ENCODE assay signal across 6 mouse cellular contexts in the genomic region with DNA sequence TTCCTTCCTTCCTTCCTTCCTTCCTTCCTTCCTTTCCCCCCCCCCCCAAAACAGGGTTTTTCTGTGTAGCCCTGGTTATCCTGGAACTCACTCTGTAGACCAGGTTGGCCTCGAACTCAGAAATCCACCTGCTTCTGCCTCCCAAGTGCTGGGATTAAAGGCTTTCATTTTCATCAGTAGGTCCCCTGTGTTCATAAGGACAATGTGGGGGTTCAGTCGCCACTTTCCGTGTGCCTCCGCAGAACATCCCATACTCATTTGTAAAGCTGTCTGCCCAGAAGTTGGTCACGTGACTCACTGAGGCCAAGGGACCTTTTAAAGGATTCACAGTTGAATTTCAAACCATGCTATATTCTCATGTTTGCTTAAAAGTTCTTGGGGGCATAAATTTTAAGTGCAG.
DNase-seq lines count a peak whose midpoint lies in the region; ATAC-seq and TF ChIP-seq lines count a peak whose summit lies in the region.
"Not testable (repeated sequence)": the region's sequence is repeated elsewhere in the genome, so short reads cannot be mapped to it uniquely, and the experiment has no call there.

No protein-coding gene starts in this region.

- not testable (repeated sequence) for H3K4me3 ChIP-seq in MEL (ENCODE audit: control insufficient read depth in 1 of 2, insufficient read depth in 1 of 2, low read depth in 2 of 2, low read length in 2 of 2); intestine, embryonic 14.5 days (ENCODE audit: low read depth, low read length); limb, embryonic 13.5 days; limb, embryonic 15.5 days; myocyte

- TF ChIP-seq CTCF in MEL (IDR thresholded peaks at IDR 0.05 in 2 of 3, conservative IDR thresholded peaks at IDR 0.05 in 1 of 3; ENCODE audit: control insufficient read depth in 1 of 3, insufficient read depth in 1 of 3, low read depth in 2 of 3, low read length in 3 of 3, poor library complexity in 1 of 3, severe bottlenecking in 1 of 3): not testable (repeated sequence)

- not testable (repeated sequence) for H3K9ac ChIP-seq in MEL (ENCODE audit: control insufficient read depth, low read depth, low read length, poor library complexity, severe bottlenecking); intestine, embryonic 14.5 days (ENCODE audit: low read length); limb, embryonic 13.5 days; limb, embryonic 15.5 days

- not testable (repeated sequence) for TF ChIP-seq POLR2A in MEL (IDR thresholded peaks at IDR 0.05; ENCODE audit: control insufficient read depth in 1 of 2, insufficient read depth in 1 of 2, low read depth in 1 of 2, low read length in 2 of 2, poor library complexity in 1 of 2); myocyte (IDR thresholded peaks at IDR 0.05; ENCODE audit: insufficient read length, low read depth)

- not testable (repeated sequence) for H3K36me3 ChIP-seq in MEL (ENCODE audit: control insufficient read depth in 1 of 2, insufficient read depth in 2 of 2, low read length in 2 of 2); intestine, embryonic 14.5 days (ENCODE audit: control insufficient read depth, insufficient read depth, low read length); limb, embryonic 13.5 days; limb, embryonic 15.5 days; myocyte (ENCODE audit: control insufficient read depth, insufficient read depth)

- not testable (repeated sequence) for TF ChIP-seq RAD21 in MEL (IDR thresholded peaks at IDR 0.05; ENCODE audit: low read depth, low read length)

- not testable (repeated sequence) for H3ac ChIP-seq in myocyte (ENCODE audit: control insufficient read depth, insufficient read length)

- H3K27me3 ChIP-seq in MEL (ENCODE audit: control insufficient read depth in 1 of 2, insufficient read depth in 2 of 2, low read length in 2 of 2); intestine, embryonic 14.5 days (replicated peaks; ENCODE audit: control insufficient read depth, insufficient read depth, low read length); limb, embryonic 13.5 days; limb, embryonic 15.5 days; myocyte (ENCODE audit: control insufficient read depth, insufficient read depth, insufficient read length): not testable (repeated sequence)

- not testable (repeated sequence) for H3K9me3 ChIP-seq in MEL (replicated peaks; ENCODE audit: insufficient read depth, low read length); intestine, embryonic 14.5 days (ENCODE audit: control insufficient read depth, low read length); limb, embryonic 13.5 days; limb, embryonic 15.5 days

- H3K79me2 ChIP-seq in MEL (ENCODE audit: control insufficient read depth, insufficient read depth, low read length, poor library complexity); myocyte (ENCODE audit: control insufficient read depth, insufficient read depth): not testable (repeated sequence)

- DNase-seq in MEL (ENCODE audit: low read depth, low spot score): not testable (repeated sequence)
- DNase-seq in intestine, embryonic 14.5 days (ENCODE audit: low spot score): peak; percentile 21
- DNase-seq in thymus, postnatal 4 days: peak; percentile 24

- H3K4me2 ChIP-seq in intestine, embryonic 14.5 days (ENCODE audit: low read length); limb, embryonic 13.5 days (replicated peaks); limb, embryonic 15.5 days; myocyte (ENCODE audit: low read depth): not testable (repeated sequence)

- not testable (repeated sequence) for ATAC-seq in intestine, embryonic 14.5 days (replicated peaks; ENCODE audit: low FRiP score, low TSS enrichment, low read depth); limb, embryonic 13.5 days (ENCODE audit: low FRiP score, low read depth); limb, embryonic 15.5 days (ENCODE audit: insufficient number of reproducible peaks, low FRiP score, low TSS enrichment, low read depth)

- WGBS in intestine, embryonic 14.5 days: 87% methylated on average over 5 of the region's 5 CpGs
- 81% methylated on average over 5 of the region's 5 CpGs for WGBS in limb, embryonic 13.5 days
- 88% methylated on average over 5 of the region's 5 CpGs for WGBS in limb, embryonic 15.5 days

- not testable (repeated sequence) for H3K4me1 ChIP-seq in MEL (ENCODE audit: control insufficient read depth in 1 of 2, insufficient read depth in 2 of 2, low read length in 2 of 2); intestine, embryonic 14.5 days (replicated peaks; ENCODE audit: control insufficient read depth, insufficient read depth, low read length)
- peaks cover 32% of the 10 kb centered on the region for H3K4me1 ChIP-seq in limb, embryonic 13.5 days
- H3K4me1 ChIP-seq in limb, embryonic 15.5 days: peaks cover 19% of the 10 kb centered on the region

- H3K27ac ChIP-seq in MEL (ENCODE audit: control insufficient read depth, low read depth, low read length); intestine, embryonic 14.5 days (ENCODE audit: low read depth): not testable (repeated sequence)
- H3K27ac ChIP-seq in limb, embryonic 13.5 days: peak overlapping the region; percentile 59; the same call in 1 of the 2 replicates
- peak overlapping the region; percentile 57; the same call in 1 of the 2 replicates for H3K27ac ChIP-seq in limb, embryonic 15.5 days

- TF ChIP-seq EP300 in MEL (IDR thresholded peaks at IDR 0.05; ENCODE audit: low read depth in 1 of 2, low read length in 2 of 2): not testable (repeated sequence)

TF ChIP-seq in MEL, 35 proteins besides CTCF, POLR2A, EP300 and RAD21:
- TF ChIP-seq USF1 (IDR thresholded peaks at IDR 0.05; ENCODE audit: low read depth, low read length): 0 out of 2 replicates have a peak, but pooled peaks have one; percentile 27

TF ChIP-seq in myocyte, 11 proteins besides CTCF, POLR2A, EP300 and RAD21:
- TF ChIP-seq USF1 (IDR thresholded peaks at IDR 0.05; ENCODE audit: low read depth): peak; percentile 28
